Mouse (Mus musculus) megakaryocyte, embryonic 14.5 days (primary cell): Measurements from ENCODE around the gene Gm20721.
A peak's percentile ranks its signal among the peaks of the same experiment; 100 is the strongest.

Experiments
- FLI1 ChIP-seq: IDR thresholded peaks from 2 replicates; pipeline ENCODE4 v1.6.1; 2012; ENCODE audit warnings: low read length, inconsistent platforms, mixed read lengths
- GATA1 ChIP-seq: IDR thresholded peaks from 3 replicates; pipeline ENCODE4 v1.6.1; 2012; ENCODE audit warnings: mixed read lengths, low read length, inconsistent platforms, borderline replicate concordance

DNA sequence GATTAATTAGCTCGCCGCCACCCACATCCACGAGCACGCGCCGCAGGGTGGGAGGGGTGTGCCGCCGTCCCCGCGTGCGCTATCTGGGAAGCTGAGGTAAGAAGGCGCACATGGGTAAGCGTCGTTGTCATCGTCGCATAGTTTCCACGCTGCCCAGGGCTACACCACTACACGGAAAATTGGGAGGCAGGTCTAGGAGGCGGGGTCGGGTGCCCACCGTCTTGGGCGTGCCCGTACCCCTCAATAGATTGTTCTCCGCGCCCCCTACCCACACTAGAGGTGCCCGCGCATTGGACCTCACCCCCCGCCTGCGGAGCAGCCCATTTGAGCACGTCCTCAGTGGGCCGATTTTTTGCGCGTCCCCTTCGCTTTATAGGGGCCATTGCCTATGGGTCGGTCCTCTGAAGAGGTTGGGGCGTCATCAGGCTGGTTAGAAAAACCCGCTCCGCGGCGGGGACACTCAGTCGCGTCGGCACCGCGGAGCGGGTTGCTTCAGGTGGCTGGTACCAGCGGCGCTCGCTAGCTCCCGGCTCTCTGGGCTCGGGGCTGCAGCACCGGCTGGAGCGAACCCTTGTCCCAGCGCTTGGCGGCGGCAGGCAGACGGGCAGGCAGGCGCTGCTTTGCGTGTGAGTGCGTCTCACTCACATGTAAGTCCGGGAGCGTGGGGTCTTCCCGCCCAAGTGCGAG, 19.1 kb downstream of the Gm20721 start:
- TF ChIP-seq GATA1 (0 out of 3 replicates have a peak, but pooled peaks have one; percentile 11), FLI1 (no peak)
